Mouse (Mus musculus) heart, embryonic 16.5 days (tissue): Measurements from ENCODE around the gene Ncapd3. TPM values are rescaled to one million over a fixed set of nuclear protein-coding genes. Genes with fewer than 3 reads are reported as not detected.

Experiments used
- polyA plus RNA-seq: library from polyadenylated mRNA; unstranded; fragments of >200 nt; fragmentation: Nextera tagmentation; extraction: Ambion mirVana; gene quantifications from 2 replicates; pipeline ENCODE4 v1.2.1, GENCODE M21; 2015

Gene Ncapd3
- polyA plus RNA-seq, 1 experiment from 2014 or later: 22.8 TPM

Other genes starting within 250 kb of the Ncapd3 start
- 1.00 and 1.6 TPM in 2 replicates for gene Glb1l2, start 223.7 kb upstream of the Ncapd3 start, polyA plus RNA-seq
- gene Glb1l3, start 169.3 kb upstream of the Ncapd3 start, polyA plus RNA-seq: not detected in 2 replicates
- 0.12 TPM in 1 of 2 replicates, not detected in the other for gene Gm1110, start 107.1 kb upstream of the Ncapd3 start, polyA plus RNA-seq
- gene Acad8, start 30.6 kb upstream of the Ncapd3 start, polyA plus RNA-seq: 37.1 and 41.8 TPM in 2 replicates
- gene Thyn1, start 30.5 kb upstream of the Ncapd3 start, polyA plus RNA-seq: 89.7 and 90.6 TPM in 2 replicates
- 21.2 and 22.3 TPM in 2 replicates for gene Vps26b, start 110 bp upstream of the Ncapd3 start, polyA plus RNA-seq
- 40.0 and 40.7 TPM in 2 replicates for gene Jam3, start 125.2 kb downstream of the Ncapd3 start, polyA plus RNA-seq